Mouse (Mus musculus): Measurements from ENCODE around the gene Emilin3. TPM values are rescaled to one million over a fixed set of nuclear protein-coding genes. Genes with fewer than 3 reads are reported as not detected.

Gene Emilin3
- total RNA-seq, 2 experiments from 2014 or later, result 0.89 to 1.4 TPM

DNA sequence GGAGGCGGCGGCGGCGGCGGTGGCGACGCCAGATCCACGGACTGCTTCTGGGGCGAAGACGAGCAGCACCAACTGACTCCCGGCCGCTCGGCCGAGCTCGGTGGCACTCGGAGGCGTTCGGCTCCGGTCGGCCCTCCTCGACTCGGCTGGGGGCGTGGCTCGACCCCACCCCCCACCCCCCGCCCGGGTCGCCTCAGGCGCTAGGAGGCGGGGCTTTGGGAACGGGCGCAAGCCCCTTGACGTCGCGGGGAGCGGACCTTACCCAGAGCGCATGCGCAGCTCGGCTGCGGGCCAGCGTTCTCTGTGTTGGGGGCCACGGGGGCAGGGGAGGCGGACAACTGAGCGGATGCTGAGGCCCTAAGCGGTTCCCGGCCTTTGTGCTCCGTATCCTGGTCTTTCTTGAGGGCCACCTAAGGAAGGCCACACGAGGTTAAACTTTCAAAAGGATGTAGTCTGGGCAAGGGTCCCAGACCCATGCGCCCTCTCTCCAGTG lies 39.2 kb downstream of the Emilin3 start, which contains the start of gene Zhx3:
Gene Zhx3, minus strand, starts transcription at position 109 of the 493 bp plus-strand sequence.
- DNase-seq, result peak; percentile 96 to 97

- peak; percentile 78 to 83 for DNase-seq
These were observed 39.7 kb downstream of the Emilin3 start for GRCm38 (mm10) chr2:160872395-160872794.

DNA sequence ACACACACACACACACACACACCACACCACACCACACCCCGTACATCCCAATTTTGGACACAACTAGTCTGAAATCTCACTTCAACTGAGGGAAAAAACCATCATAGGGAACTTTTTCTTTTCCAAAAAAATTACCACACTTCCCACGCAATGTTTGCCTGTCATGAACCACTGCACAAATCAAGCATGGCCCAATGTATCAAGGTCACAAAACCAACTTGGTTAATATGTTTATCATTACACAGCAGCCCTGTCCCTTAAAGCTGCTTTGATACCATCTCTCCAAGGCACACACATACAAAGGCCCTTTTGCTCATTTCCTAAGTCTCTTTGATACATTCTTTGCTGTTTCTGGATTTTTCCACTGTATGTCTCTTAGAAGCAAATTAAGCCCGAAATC lies 40.8 kb downstream of the Emilin3 start:
- DNase-seq, result no peak

DNA sequence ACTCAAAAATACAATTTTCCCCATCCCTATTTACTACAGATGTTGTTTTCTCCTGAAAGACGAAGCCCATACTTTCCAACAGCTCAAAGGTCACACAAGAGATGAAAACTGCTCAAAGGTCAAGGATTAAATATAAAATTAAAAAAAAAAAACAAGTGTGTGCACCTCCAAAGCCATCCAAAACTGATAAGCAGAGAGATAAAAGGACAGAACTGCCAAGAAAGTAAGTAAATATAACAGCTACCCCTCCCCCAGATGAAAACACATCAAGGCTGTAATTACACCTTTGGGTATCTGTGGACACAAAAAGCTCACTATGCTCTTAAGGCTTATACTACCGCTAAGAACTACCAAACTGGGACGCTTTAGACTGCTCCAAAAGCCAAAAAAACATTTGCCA lies 42.7 kb downstream of the Emilin3 start:
- no peak for DNase-seq

DNA sequence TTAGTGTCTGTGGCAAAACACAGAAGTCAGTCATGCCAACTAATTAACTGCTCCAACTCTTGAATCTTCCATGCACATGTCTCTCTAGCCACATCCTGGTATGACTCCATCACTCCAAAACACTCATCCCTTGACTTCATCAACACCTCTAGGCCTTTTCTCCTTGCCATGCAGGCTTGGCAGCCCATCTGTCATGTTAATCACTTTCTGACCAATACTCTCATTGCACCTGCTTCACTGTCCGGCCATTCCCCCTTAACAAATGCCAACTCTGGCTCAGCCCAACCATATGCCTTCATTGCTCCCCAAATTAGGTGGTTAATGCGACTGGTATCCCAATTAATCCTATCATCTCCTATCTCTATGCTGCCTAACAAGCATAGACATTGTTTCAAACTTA lies 46.9 kb downstream of the Emilin3 start:
- DNase-seq, result no peak

GRCm38 (mm10) chr2:160864112-160864511 lies 48.0 kb downstream of the Emilin3 start:
- DNase-seq, result no peak

DNA sequence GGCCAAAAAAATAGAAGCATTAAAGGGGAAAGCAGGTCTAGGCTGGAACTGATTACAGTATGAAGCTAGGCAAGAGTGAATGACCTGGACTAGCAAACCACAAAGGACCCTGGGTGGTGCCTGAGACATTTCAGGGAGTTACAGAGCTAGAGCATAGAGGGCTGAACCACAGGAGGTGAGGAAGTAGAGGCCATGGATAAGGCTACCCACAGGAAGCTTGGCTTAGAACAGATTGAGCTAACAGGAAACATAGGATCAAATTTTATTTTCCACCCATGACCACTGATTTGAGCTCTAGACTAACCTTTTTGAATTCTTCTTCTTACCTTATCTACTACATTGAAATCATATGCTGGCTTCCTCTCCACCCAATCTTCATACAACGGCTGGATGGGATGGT lies 51.8 kb downstream of the Emilin3 start:
- DNase-seq, result no peak

Other genes with a start within 250 kb of the Emilin3 start
- gene Plcg1, start 181.0 kb downstream of the Emilin3 start, total RNA-seq (2021), result 10 to 100 TPM; 45.6 to 58.0 TPM
- gene Zhx3, start 39.3 kb downstream of the Emilin3 start, total RNA-seq (2021), result 10 to 100 TPM; 34.5 to 39.3 TPM
- 1 to 10 TPM; 3.9 to 6.3 TPM for gene Lpin3, start 31.7 kb downstream of the Emilin3 start, total RNA-seq (2021)
- gene Chd6, start 196.7 kb upstream of the Emilin3 start, total RNA-seq (2021), result 10 to 100 TPM; 21.4 to 40.5 TPM